Mouse (Mus musculus) brain, embryonic 14.5 days (tissue): ENCODE results near the gene Cxcl9.

ENCODE experiments used
- CTCF ChIP-seq: fragments of 200-500 bp; IDR thresholded peaks from 2 replicates; pipeline ENCODE4 v1.5.1; 2012; ENCODE audit warnings: inconsistent platforms, mild to moderate bottlenecking, moderate library complexity, borderline replicate concordance; ENCODE audit not compliant: insufficient read depth, insufficient read length; ENCODE audit errors: extremely low read depth
- POLR2A ChIP-seq: fragments of 200-500 bp; IDR thresholded peaks from 2 replicates; pipeline ENCODE4 v1.6.1; 2012; ENCODE audit warnings: mild to moderate bottlenecking, inconsistent platforms, borderline replicate concordance; ENCODE audit not compliant: poor library complexity, insufficient read depth, insufficient read length, severe bottlenecking; ENCODE audit errors: extremely low read depth

GRCm38 (mm10) chr5:92358033-92358432, 30.2 kb upstream of the Cxcl9 start:
- TF ChIP-seq CTCF (no peak), POLR2A (no peak)
